Mouse (Mus musculus) C2C12 (cell line): ENCODE results near the gene Rsph3a. TPM values are rescaled to one million over a fixed set of nuclear protein-coding genes. Genes with fewer than 3 reads are reported as not detected.

Experiments used
- H3K27me3 ChIP-seq: one replicate; pipeline ENCODE4 v1.6.1; 2011; ENCODE audit not compliant: control insufficient read depth, insufficient read depth, insufficient read length
- H3K36me3 ChIP-seq: one replicate; pipeline ENCODE4 v1.6.1; 2011; ENCODE audit not compliant: control insufficient read depth, insufficient read depth
- H3K4me3 ChIP-seq: one replicate; pipeline ENCODE4 v1.5.1; 2011; ENCODE audit warnings: mild to moderate bottlenecking, control low read depth; ENCODE audit not compliant: poor library complexity, insufficient read depth, severe bottlenecking
- H3K79me2 ChIP-seq: one replicate; pipeline ENCODE4 v1.6.1; 2011; ENCODE audit not compliant: control insufficient read depth, insufficient read depth
- H3K79me3 ChIP-seq: one replicate; pipeline ENCODE4 v1.6.1; 2011; ENCODE audit warnings: low read depth, control low read depth
- H3ac ChIP-seq: one replicate; pipeline ENCODE3; 2011; ENCODE audit warnings: low read depth; ENCODE audit not compliant: control insufficient read depth, insufficient read length
- CEBPB ChIP-seq: IDR thresholded peaks from one replicate; pipeline ENCODE4 v1.6.1; 2011; ENCODE audit warnings: low read depth, mild to moderate bottlenecking, control low read depth, moderate library complexity
- CTCF ChIP-seq: IDR thresholded peaks from one replicate; pipeline ENCODE4 v1.5.1; 2011; ENCODE audit not compliant: control insufficient read depth, insufficient read depth, insufficient read length
- FOSL1 ChIP-seq: IDR thresholded peaks from one replicate; pipeline ENCODE4 v1.8.0; 2011; ENCODE audit warnings: mild to moderate bottlenecking, low read length; ENCODE audit not compliant: poor library complexity, insufficient read depth, severe bottlenecking
- MAX ChIP-seq: IDR thresholded peaks from one replicate; pipeline ENCODE4 v1.6.1; 2011; ENCODE audit warnings: mild to moderate bottlenecking, control low read depth
- MYOD1 ChIP-seq: IDR thresholded peaks from one replicate; pipeline ENCODE4 v1.6.1; 2011; ENCODE audit warnings: low read depth; ENCODE audit not compliant: control insufficient read depth, insufficient read length
- MYOG ChIP-seq: IDR thresholded peaks from one replicate; pipeline ENCODE4 v1.6.1; 2011; ENCODE audit not compliant: control insufficient read depth, insufficient read length; ENCODE audit errors: extremely low read depth
- USF1 ChIP-seq: IDR thresholded peaks from one replicate; pipeline ENCODE4 v1.6.1; 2011; ENCODE audit warnings: low read depth, mild to moderate bottlenecking, control low read depth, moderate library complexity
- polyA plus RNA-seq: library from polyadenylated mRNA; unstranded; fragments of >200 nt; fragmentation: generic; extraction: Trizol; gene quantifications from one replicate; pipeline ENCODE4 v1.2.1, GENCODE M21; 2012; ENCODE audit warnings: missing spikeins

Rsph3a gene
- polyA plus RNA-seq, 1 experiment: 29.2 TPM

DNA sequence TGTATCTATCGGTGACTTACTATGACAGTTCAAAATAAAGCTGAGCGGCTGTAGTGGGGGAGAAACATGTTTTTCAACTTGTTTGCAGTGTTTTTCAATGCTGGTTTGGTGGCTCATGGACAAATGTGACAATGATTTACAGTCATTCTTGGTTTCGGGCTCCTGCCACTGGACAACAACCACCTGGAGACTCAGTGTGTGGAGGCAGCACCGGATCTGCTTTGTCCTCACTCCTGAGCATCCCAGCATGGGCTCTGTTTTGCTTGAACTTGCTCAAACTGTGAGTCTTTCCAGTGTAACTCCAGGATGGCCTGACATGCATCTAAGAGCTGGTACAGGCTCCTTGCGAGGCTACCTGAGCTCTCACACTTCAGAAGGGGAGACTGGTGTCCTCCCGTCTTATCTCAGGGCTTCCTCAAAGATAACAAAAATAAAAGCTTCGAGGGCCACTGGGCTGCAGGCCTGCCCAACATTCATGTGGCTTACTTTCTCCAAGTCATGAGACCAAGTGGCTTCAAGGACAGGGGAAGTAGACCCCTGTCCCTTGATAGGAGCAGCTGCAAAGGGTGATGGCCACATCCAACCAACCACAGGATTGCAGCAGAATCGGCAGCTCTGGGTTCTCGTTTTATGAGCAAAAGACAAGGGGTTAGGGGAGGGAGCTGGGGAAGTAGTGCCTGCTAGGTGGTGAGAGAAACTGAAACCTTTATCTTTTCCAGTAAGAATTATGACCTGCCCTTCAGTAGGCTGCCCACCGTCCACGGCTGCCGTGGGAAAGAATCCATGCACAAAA is 28.4 kb upstream of the Rsph3a start:
- Histone ChIP-seq H3K36me3 (no peaks in the 10 kb centered on the region), H3K4me3 (no peak overlapping the region), H3K79me2 (no peaks in the 10 kb centered on the region), H3K79me3 (no peaks in the 10 kb centered on the region), H3ac (no peak overlapping the region), H3K27me3 (peaks cover 15% of the 10 kb centered on the region)
- TF ChIP-seq CEBPB (no peak), MYOD1 (no peak), CTCF (no peak), MAX (no peak), FOSL1 (no peak), MYOG (no peak), USF1 (no peak)

DNA sequence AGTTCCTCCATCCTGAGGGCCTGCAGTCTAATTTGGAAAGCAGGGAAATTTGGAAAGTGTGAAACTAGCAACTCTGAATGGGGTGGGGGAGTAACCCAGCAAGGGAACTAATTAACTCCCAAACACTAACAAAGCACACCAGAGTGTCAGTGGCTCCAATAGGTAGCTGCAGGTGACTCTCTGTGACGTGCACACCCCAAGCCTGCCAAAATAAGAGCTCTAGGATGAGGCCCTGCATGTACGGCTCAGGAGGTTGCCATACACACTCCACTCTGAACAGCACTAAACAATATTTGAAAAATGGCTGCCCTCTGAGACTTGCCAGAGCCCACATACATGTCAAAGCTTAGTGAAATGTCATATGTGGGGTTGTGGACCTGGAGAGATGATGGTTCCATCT is 27.1 kb upstream of the Rsph3a start:
- Histone ChIP-seq H3K36me3 (no peaks in the 10 kb centered on the region), H3ac (no peak overlapping the region), H3K79me2 (no peaks in the 10 kb centered on the region), H3K79me3 (no peaks in the 10 kb centered on the region), H3K27me3 (peaks cover 15% of the 10 kb centered on the region), H3K4me3 (no peak overlapping the region)
- TF ChIP-seq CTCF: no peak
- TF ChIP-seq MYOD1: no peak
- TF ChIP-seq CEBPB: no peak
- TF ChIP-seq MAX: no peak

DNA sequence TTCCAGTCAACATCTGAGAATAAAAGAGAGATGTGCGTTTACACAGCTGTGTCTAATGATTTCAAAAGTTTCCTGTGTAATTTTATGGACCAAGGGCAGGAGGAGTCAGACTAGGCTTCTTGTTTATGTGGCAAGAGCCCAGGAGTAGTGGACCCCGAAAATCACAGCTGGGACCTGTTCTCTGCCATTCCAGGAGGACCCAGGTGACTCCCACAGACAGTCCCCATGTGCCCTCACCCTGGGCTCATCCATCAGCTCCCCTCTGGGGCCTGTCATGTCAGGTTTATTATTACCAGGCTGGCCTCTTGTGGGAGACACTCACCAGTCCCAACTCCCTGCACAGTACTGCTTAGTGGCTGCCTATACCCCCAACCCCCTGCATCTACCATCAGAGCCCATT is 26.2 kb upstream of the Rsph3a start:
- H3K36me3 ChIP-seq: no peaks in the 10 kb centered on the region
- no peaks in the 10 kb centered on the region for H3K79me3 ChIP-seq
- no peaks in the 10 kb centered on the region for H3K79me2 ChIP-seq
- TF ChIP-seq MYOD1 (no peak), USF1 (no peak), MAX (no peak), CEBPB (no peak), MYOG (no peak), FOSL1 (no peak), CTCF (no peak)
- no peak overlapping the region for H3ac ChIP-seq
- peaks cover 15% of the 10 kb centered on the region for H3K27me3 ChIP-seq
- H3K4me3 ChIP-seq: no peak overlapping the region

DNA sequence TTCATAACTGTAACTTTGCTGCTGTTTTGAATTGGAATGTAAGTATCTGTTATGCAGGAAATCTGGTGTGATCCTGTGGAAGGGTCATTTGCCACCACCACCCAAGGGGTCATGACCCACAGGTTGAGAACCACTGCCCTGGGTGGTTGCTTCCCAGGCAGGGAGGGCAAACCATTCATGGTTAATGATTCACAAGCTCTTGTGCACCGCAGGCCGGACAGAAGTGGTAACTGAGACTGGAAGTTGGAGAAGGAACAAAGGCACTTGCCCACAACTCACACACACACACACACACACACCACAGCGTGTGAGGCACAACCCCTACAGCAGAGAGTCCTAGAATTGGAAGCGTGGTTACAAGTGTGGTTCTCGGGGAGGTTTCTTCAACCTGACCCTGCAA is 22.9 kb upstream of the Rsph3a start:
- no peaks in the 10 kb centered on the region for H3K79me3 ChIP-seq
- H3K36me3 ChIP-seq: no peaks in the 10 kb centered on the region
- no peaks in the 10 kb centered on the region for H3K27me3 ChIP-seq
- no peak overlapping the region for H3K4me3 ChIP-seq
- no peak overlapping the region for H3ac ChIP-seq
- TF ChIP-seq MAX (no peak), CTCF (no peak), MYOD1 (no peak), MYOG (no peak), FOSL1 (no peak), USF1 (no peak), CEBPB (no peak)
- H3K79me2 ChIP-seq: no peaks in the 10 kb centered on the region

DNA sequence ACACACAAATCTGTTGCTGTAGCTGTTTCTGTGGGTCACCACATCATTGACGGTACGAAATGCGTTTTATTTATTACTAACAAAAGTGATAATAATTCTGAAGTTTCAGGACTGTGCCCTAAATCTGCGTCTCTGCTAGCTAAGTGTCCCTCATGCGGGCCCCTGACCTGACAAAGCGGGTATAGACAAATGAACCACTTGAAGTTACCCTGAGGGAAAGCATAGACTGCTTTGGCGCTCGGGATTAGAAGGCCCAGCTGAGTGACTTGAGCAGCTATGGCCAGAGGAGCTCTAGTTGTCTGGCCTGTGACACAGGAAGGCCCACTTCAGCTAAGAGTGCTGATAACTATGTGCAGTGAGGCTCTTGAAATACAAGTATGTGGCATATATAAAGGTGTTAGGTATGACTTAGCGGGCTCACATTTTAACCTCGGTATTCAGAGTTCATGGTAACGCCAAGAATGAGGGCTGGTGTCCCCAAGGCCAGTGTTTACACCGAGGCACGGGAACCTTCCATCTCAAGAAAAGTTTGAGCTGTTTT is 21.2 kb upstream of the Rsph3a start:
- H3K36me3 ChIP-seq: no peaks in the 10 kb centered on the region
- H3ac ChIP-seq: no peak overlapping the region
- no peaks in the 10 kb centered on the region for H3K79me3 ChIP-seq
- H3K27me3 ChIP-seq: no peaks in the 10 kb centered on the region
- TF ChIP-seq MYOG: no peak
- no peak for TF ChIP-seq MAX
- TF ChIP-seq MYOD1: no peak
- TF ChIP-seq CEBPB: no peak
- TF ChIP-seq FOSL1: no peak
- no peak for TF ChIP-seq CTCF
- TF ChIP-seq USF1: no peak
- H3K4me3 ChIP-seq: no peak overlapping the region
- H3K79me2 ChIP-seq: no peaks in the 10 kb centered on the region
